Mouse (Mus musculus): ENCODE data around the gene Pi16.

GRCm38 (mm10) chr17:29268682-29269348 is 48.7 kb upstream of the Pi16 start, which contains the start of gene BC004004:
- TF ChIP-seq POLR2A (IDR thresholded peaks at IDR 0.05; ENCODE audit: control insufficient read depth, low read depth, low read length), result peak; percentile 66
- peak; percentile 48; the same call in 1 of the 2 replicates for TF ChIP-seq CTCF (IDR thresholded peaks at IDR 0.05; ENCODE audit: control insufficient read depth, insufficient read depth, insufficient replicate concordance, low read depth, low read length)
